Mouse (Mus musculus): ENCODE data around the gene Apba1. TPM values are rescaled to one million over a fixed set of nuclear protein-coding genes. Genes with fewer than 3 reads are reported as not detected.

The Apba1 gene
- polyA plus RNA-seq, 1 experiment from 2014 or later = 1.9 TPM

DNA sequence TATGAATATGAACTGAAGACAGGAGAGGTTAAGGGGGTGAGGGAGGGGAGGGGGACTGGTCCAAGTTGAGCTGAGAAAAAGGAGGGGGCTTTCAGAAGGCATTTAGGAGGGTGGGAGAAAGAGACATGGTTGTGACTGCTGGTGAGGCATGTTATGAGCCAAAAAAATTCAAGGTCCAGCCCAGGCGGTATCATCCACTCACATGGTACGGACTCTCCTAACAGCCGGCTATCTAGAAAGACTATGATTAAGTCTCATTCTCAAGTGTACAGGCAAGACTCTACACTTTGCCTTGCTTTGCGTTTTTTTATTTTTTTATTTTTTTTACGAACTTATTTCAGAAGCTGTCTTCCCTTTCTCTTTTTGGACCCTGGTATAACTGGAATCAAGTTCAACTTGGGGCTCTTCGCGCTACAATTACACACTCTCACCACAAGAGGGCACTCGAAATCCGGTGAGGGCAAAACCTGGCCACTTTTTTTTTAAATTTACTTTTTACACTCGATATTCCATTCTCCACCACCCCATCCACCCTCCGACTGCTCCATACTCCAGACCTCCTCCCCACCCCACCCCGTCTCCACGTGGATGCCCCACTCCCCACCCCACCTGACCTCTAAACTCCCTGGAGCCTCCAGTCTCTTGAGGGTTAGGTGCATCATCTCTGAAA, 101.6 kb downstream of the Apba1 start:
- no peak overlapping the region for H3K27ac ChIP-seq
- 32% methylated on average over 13 of the region's 13 CpGs for WGBS
- H3K9me3 ChIP-seq = peaks cover 6% of the 10 kb centered on the region
- no peak overlapping the region for H3K4me3 ChIP-seq
- peaks cover 18% of the 10 kb centered on the region; the same call in 1 of the 2 replicates for H3K4me1 ChIP-seq (replicated peaks)
- DNase-seq (ENCODE audit: low spot score) = peak; percentile 45
- no peaks in the 10 kb centered on the region for H3K27me3 ChIP-seq (ENCODE audit: insufficient read depth, poor library complexity, severe bottlenecking)
- no peaks in the 10 kb centered on the region for H3K36me3 ChIP-seq

DNA sequence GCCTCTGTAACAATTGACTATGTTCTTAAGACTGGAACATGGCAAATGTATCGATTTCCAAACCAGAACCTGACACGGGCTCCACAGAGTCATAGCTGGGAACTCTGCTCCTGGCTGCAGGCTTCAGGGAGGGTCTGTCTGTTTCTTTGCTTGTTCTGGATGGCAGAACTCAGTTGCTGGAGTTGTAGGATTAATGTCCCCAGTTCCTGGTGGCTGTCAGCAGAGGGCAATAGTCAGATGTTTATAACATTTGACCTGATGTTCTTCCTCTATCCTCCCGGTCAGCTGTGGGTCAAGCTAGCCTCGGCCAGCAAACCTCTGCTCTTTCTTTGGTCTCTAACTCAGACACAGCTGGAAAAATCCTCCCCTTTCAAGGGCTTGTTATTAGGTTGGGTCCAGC, 104.0 kb downstream of the Apba1 start:
- WGBS = 55% methylated on average over 4 of the region's 4 CpGs

DNA sequence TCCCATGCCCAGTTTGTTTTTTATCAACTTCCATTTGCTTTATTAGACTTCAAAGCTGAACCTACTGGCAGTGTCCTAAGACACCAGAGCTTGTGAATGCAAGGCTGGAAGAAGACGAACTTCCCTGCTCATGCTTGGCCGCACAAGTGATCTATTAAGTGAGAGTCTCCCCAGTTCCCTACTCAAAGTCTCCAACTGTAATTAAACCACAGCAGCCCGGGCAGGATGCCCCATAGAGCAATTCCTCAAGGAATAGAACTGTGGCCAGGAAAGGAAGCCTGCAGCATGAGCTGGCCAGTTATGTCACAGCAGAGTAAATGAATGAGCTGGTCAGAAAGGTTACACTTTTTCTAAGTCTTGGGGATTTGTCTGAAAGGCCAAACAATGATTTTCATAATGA, 105.3 kb downstream of the Apba1 start:
- Histone ChIP-seq H3K4me3 (no peak overlapping the region), H3K9me3 (no peaks in the 10 kb centered on the region), H3K36me3 (no peaks in the 10 kb centered on the region), H3K27me3 (ENCODE audit: insufficient read depth, poor library complexity, severe bottlenecking) (no peaks in the 10 kb centered on the region), H3K4me1 (replicated peaks) (peaks cover 18% of the 10 kb centered on the region; the same call in 1 of the 2 replicates), H3K27ac (no peak overlapping the region)
- no peak for DNase-seq (ENCODE audit: low spot score)
- 51% methylated on average over 3 of the region's 3 CpGs for WGBS

More for the DNA sequence above, 104.0 kb downstream of the Apba1 start:
- H3K27ac ChIP-seq = no peak overlapping the region
- peaks cover 18% of the 10 kb centered on the region; the same call in 1 of the 2 replicates for H3K4me1 ChIP-seq (replicated peaks)
- H3K36me3 ChIP-seq = no peaks in the 10 kb centered on the region
- peaks cover 4% of the 10 kb centered on the region for H3K9me3 ChIP-seq
- no peaks in the 10 kb centered on the region for H3K27me3 ChIP-seq (ENCODE audit: insufficient read depth, poor library complexity, severe bottlenecking)
- no peak for DNase-seq (ENCODE audit: low spot score)
- no peak overlapping the region for H3K4me3 ChIP-seq

- WGBS = 91% methylated on average over 9 of the region's 9 CpGs
- Histone ChIP-seq H3K9me3 (no peaks in the 10 kb centered on the region), H3K27me3 (ENCODE audit: insufficient read depth, poor library complexity, severe bottlenecking) (no peaks in the 10 kb centered on the region), H3K27ac (no peak overlapping the region), H3K36me3 (no peaks in the 10 kb centered on the region), H3K4me3 (no peak overlapping the region), H3K4me1 (replicated peaks) (peaks cover 18% of the 10 kb centered on the region; the same call in 1 of the 2 replicates)
- DNase-seq (ENCODE audit: low spot score) = no peak
These were observed 107.4 kb downstream of the Apba1 start for GRCm38 (mm10) chr19:23866045-23866444.

DNA sequence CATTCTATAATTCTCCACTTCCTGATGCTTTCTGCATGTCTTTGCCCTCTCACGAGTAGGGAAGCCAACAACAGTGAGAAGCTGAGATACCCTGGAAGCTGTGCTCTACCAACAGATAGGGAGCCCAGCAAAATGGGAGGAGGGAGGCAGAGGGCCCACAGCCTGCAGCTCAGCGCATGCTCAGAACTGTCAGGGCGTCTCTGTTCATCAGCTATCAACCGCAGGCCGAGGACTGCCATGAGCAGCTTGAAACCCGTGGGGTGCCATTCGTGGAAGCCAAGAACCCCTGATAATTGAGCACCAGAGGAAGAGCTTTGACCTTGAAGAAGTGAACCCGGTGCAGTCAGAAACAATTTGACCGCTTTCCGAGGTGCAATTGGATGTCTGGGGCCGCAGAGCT, 108.4 kb downstream of the Apba1 start:
- Histone ChIP-seq H3K9me3 (no peaks in the 10 kb centered on the region), H3K36me3 (no peaks in the 10 kb centered on the region), H3K4me1 (replicated peaks) (peaks cover 16% of the 10 kb centered on the region; the same call in 1 of the 2 replicates), H3K27me3 (ENCODE audit: insufficient read depth, poor library complexity, severe bottlenecking) (no peaks in the 10 kb centered on the region), H3K27ac (no peak overlapping the region), H3K4me3 (no peak overlapping the region)
- 85% methylated on average over 11 of the region's 11 CpGs for WGBS
- DNase-seq (ENCODE audit: low spot score) = no peak

DNA sequence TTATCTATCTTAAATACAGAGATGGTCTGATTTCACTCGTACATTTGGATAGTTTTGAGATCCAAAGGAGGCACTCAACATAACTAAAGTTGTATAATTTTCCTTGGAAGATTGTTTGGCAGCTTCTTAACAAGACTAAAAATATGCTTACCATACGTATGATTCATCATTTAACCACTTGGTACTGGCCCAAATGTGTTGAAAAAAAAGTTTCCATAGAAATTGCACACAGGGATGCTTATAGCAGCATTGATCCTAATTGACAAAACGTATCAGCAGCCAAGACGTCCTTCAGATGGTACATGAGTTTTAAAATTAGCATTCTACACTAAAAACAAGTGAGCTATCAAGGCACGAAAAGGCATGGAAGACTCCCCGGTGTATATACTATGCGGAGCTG, 108.9 kb downstream of the Apba1 start:
- WGBS = 94% methylated on average over 7 of the region's 7 CpGs
- Histone ChIP-seq H3K9me3 (no peaks in the 10 kb centered on the region), H3K36me3 (no peaks in the 10 kb centered on the region), H3K27ac (no peak overlapping the region), H3K4me3 (no peak overlapping the region), H3K27me3 (ENCODE audit: insufficient read depth, poor library complexity, severe bottlenecking) (no peaks in the 10 kb centered on the region), H3K4me1 (replicated peaks) (peaks cover 10% of the 10 kb centered on the region; the same call in 1 of the 2 replicates)
- no peak for DNase-seq (ENCODE audit: low spot score)

DNA sequence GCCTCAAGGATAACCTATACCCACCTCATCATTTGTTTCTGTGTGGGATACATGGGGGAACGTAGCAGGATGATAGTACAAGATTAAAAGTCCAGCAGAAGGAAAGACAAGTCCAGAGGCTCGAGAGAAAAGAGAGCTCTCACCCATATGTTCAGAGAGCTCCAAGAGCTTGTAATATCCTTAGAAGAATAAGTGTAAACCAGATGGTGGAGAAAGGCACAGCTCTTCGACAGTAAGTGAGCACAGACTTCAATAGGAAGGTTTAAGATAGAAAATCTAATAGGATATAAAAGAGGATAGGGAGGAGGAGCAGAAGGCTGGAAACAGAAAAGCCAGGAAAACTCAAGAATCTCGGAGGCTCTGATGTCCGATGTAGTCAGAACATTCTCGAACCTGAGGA, 115.8 kb downstream of the Apba1 start:
- no peak overlapping the region for H3K4me3 ChIP-seq

DNA sequence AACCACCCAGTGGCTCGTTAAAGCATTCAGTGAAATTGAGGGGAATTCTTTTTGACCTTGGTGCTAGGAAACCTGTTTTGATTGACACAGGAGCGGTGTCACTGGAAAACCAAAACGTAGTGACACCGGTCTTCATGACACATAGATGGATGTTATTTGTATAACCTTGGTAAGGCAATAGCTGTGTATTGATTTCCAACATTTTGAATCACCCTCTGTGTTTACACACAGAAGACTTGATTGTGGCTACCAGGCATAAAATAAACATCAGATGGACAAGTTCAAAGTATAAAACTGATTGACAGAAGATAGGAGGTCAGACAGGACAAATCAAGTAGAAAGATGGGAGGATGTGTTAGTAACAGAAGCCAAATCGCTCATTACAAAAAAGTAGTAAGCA, 117.1 kb downstream of the Apba1 start:
- H3K27ac ChIP-seq = no peak overlapping the region
- no peak for DNase-seq (ENCODE audit: low spot score)
- H3K4me1 ChIP-seq (replicated peaks) = no peaks in the 10 kb centered on the region
- no peak overlapping the region for H3K4me3 ChIP-seq
- H3K36me3 ChIP-seq = no peaks in the 10 kb centered on the region
- no peaks in the 10 kb centered on the region; the same call in 1 of the 2 replicates for H3K9me3 ChIP-seq
- WGBS = 85% methylated on average over 5 of the region's 5 CpGs
- no peaks in the 10 kb centered on the region for H3K27me3 ChIP-seq (ENCODE audit: insufficient read depth, poor library complexity, severe bottlenecking)

More for the DNA sequence above, 115.8 kb downstream of the Apba1 start:
- no peak for DNase-seq (ENCODE audit: low spot score)
- WGBS = 86% methylated on average over 6 of the region's 6 CpGs
- Histone ChIP-seq H3K27me3 (ENCODE audit: insufficient read depth, poor library complexity, severe bottlenecking) (no peaks in the 10 kb centered on the region), H3K36me3 (no peaks in the 10 kb centered on the region), H3K27ac (no peak overlapping the region), H3K4me1 (replicated peaks) (no peaks in the 10 kb centered on the region), H3K9me3 (no peaks in the 10 kb centered on the region; the same call in 1 of the 2 replicates)

DNA sequence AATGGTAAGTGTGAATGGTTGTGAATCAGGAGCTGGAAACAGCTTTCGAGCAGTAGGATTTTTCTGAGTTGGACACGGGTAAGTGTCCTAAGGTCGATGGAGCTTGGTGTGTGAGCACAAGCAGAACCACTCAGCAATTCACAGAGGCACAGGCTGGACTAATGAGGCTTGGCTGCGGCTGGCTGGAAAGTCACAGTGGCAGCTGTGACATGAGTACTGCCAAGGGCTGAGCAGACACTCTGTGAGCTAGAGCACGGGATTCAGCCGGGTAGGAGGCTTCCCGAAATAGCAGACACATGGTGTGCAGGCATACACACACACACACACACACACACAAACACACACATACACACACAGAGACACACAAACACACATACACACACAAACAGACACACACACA, 121.2 kb downstream of the Apba1 start:
- no peak overlapping the region for H3K27ac ChIP-seq
- H3K4me1 ChIP-seq (replicated peaks) = no peaks in the 10 kb centered on the region
- 77% methylated on average over 7 of the region's 7 CpGs for whole genome bisulfite sequencing
- H3K27me3 ChIP-seq (ENCODE audit: insufficient read depth, poor library complexity, severe bottlenecking) = no peaks in the 10 kb centered on the region
- H3K9me3 ChIP-seq = no peaks in the 10 kb centered on the region; the same call in 1 of the 2 replicates
- no peaks in the 10 kb centered on the region for H3K36me3 ChIP-seq
- no peak overlapping the region for H3K4me3 ChIP-seq
- DNase-seq (ENCODE audit: low spot score) = no peak

DNA sequence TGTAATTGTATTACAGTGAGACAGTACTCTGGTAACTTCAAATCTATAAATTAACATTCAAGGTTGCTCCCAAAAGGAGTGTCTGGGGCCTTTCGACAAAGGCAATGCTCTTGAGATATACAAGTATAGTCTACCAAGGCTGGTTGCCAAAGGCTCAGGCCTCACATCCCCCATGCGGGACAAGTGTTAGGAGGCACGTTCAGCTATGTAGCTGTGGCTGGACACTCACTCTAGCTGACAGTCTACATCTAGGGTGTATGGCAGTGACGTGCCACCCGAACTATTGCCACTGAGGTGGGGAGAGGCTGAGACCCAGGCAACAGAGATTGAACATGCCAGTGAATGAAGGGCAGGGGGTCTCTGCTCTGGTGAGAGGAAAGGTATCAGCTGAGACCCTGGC, 127.5 kb downstream of the Apba1 start:
- no peaks in the 10 kb centered on the region for H3K4me1 ChIP-seq (replicated peaks)
- no peak overlapping the region for H3K4me3 ChIP-seq
- H3K36me3 ChIP-seq = no peaks in the 10 kb centered on the region
- 88% methylated on average over 5 of the region's 5 CpGs for WGBS
- H3K27me3 ChIP-seq (ENCODE audit: insufficient read depth, poor library complexity, severe bottlenecking) = peaks cover 9% of the 10 kb centered on the region
- no peaks in the 10 kb centered on the region for H3K9me3 ChIP-seq
- no peak overlapping the region for H3K27ac ChIP-seq
- DNase-seq (ENCODE audit: low spot score) = no peak

DNA sequence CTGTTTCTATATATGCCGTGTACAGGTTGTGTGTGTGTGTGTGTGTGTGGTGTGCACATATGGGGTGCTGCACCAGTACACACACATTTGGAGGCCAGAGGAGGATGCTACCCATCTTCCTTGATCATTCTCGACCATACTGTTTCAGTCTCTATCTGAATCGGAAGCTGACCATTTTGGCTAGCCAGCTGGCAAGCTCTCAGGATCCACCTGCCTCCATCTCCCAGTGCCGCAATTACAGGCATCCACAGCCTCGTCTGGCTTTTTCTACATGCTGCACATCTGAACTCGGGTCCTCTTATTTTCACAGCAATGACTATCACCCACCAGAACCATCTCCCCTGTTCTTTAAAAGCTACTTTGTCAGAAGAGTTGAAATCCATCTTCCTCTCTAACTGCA, 132.7 kb downstream of the Apba1 start:
- Histone ChIP-seq H3K4me1 (replicated peaks) (peaks cover 9% of the 10 kb centered on the region), H3K27ac (no peak overlapping the region), H3K36me3 (no peaks in the 10 kb centered on the region), H3K4me3 (no peak overlapping the region), H3K27me3 (ENCODE audit: insufficient read depth, poor library complexity, severe bottlenecking) (peaks cover 62% of the 10 kb centered on the region), H3K9me3 (0 out of 2 replicates have a peak, but pooled peaks cover 7% of the 10 kb centered on the region)
- DNase-seq (ENCODE audit: low spot score) = no peak
- 90% methylated on average over 6 of the region's 6 CpGs for WGBS

- Histone ChIP-seq H3K4me3 (peak overlapping the region; percentile 53), H3K27ac (peak overlapping the region; percentile 59), H3K4me1 (replicated peaks) (peaks cover 9% of the 10 kb centered on the region), H3K27me3 (ENCODE audit: insufficient read depth, poor library complexity, severe bottlenecking) (peaks cover 74% of the 10 kb centered on the region), H3K9me3 (0 out of 2 replicates have a peak, but pooled peaks cover 7% of the 10 kb centered on the region), H3K36me3 (no peaks in the 10 kb centered on the region)
- 25% methylated on average over 37 of the region's 37 CpGs for WGBS
- peak; percentile 14 for DNase-seq (ENCODE audit: low spot score)
These were observed 133.9 kb downstream of the Apba1 start for GRCm38 (mm10) chr19:23892633-23893032.

DNA sequence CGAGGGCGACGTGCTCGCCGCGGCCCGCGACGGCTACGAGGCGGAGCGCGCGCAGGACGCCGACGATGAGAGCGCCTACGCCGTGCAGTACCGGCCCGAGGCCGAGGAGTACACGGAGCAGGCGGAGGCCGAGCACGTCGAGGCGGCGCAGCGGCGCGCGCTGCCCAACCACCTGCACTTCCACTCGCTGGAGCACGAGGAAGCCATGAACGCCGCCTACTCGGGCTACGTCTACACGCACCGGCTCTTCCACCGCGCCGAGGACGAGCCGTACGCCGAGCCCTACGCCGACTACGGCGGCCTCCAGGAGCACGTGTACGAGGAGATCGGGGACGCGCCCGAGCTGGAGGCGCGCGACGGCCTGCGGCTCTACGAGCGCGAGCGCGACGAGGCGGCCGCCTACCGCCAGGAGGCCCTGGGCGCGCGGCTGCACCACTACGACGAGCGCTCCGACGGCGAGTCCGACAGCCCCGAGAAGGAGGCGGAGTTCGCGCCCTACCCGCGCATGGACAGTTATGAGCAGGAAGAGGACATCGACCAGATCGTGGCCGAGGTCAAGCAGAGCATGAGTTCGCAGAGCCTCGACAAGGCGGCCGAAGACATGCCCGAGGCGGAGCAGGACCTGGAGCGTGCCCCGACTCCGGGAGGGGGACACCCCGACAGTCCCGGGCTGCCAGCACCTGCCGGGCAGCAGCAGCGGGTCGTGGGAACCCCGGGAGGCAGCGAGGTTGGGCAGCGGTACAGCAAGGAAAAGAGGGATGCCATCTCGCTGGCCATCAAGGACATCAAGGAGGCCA, 134.6 kb downstream of the Apba1 start:
- Histone ChIP-seq H3K4me1 (replicated peaks) (peaks cover 11% of the 10 kb centered on the region), H3K27me3 (ENCODE audit: insufficient read depth, poor library complexity, severe bottlenecking) (peaks cover 76% of the 10 kb centered on the region), H3K9me3 (0 out of 2 replicates have a peak, but pooled peaks cover 7% of the 10 kb centered on the region), H3K36me3 (no peaks in the 10 kb centered on the region), H3K27ac (peak overlapping the region; percentile 59), H3K4me3 (peak overlapping the region; percentile 53)
- DNase-seq (ENCODE audit: low spot score) = peak; percentile 50
- whole genome bisulfite sequencing = 18% methylated on average over 110 of the region's 110 CpGs
